Mouse (Mus musculus): ENCODE measurements around the gene Ifit1bl2. TPM values are rescaled to one million over a fixed set of nuclear protein-coding genes. Genes with fewer than 3 reads are reported as not detected.
"Not testable (repeated sequence)": the region's sequence is repeated elsewhere in the genome, so short reads cannot be mapped to it uniquely, and the experiment has no call there.

Gene Ifit1bl2
- polyA plus RNA-seq, 1 experiment from 2014 or later, result 0.20 TPM

GRCm38 (mm10) chr19:34605472-34605871, 35.1 kb downstream of the Ifit1bl2 start:
- WGBS, result 91% methylated on average over 3 of the region's 3 CpGs
- ATAC-seq (replicated peaks), result no peak
- H3K27me3 ChIP-seq, result no peaks in the 10 kb centered on the region
- no peak overlapping the region for H3K27ac ChIP-seq (replicated peaks)
- no peak overlapping the region for H3K4me2 ChIP-seq (replicated peaks)
- no peak overlapping the region for H3K9ac ChIP-seq (replicated peaks)
- no peak overlapping the region for H3K4me3 ChIP-seq
- no peaks in the 10 kb centered on the region for H3K36me3 ChIP-seq
- H3K9me3 ChIP-seq, result no peaks in the 10 kb centered on the region
- H3K4me1 ChIP-seq, result 0 out of 2 replicates have a peak, but pooled peaks cover 3% of the 10 kb centered on the region

- not testable (repeated sequence) for H3K36me3 ChIP-seq; H3K27me3 ChIP-seq; ATAC-seq (replicated peaks); H3K9ac ChIP-seq (replicated peaks); H3K4me2 ChIP-seq (replicated peaks); H3K27ac ChIP-seq (replicated peaks); H3K4me3 ChIP-seq; H3K4me1 ChIP-seq; H3K9me3 ChIP-seq
- WGBS, result 44% methylated on average over 1 of the region's 1 CpGs
Measured at GRCm38 (mm10) chr19:34601888-34602287, 38.7 kb downstream of the Ifit1bl2 start, which contains the start of gene Ifit1bl1. Gene Ifit1bl1, minus strand, starts transcription at chr19:34601956.

- not testable (repeated sequence) for H3K4me2 ChIP-seq (replicated peaks); ATAC-seq (replicated peaks); H3K9me3 ChIP-seq; H3K36me3 ChIP-seq; H3K9ac ChIP-seq (replicated peaks); H3K27me3 ChIP-seq; H3K4me1 ChIP-seq; H3K27ac ChIP-seq (replicated peaks); H3K4me3 ChIP-seq
Measured at GRCm38 (mm10) chr19:34599250-34599649, 41.3 kb downstream of the Ifit1bl2 start.

- H3K4me1 ChIP-seq, result 0 out of 2 replicates have a peak, but pooled peaks cover 3% of the 10 kb centered on the region
- no peaks in the 10 kb centered on the region for H3K27me3 ChIP-seq
- no peak overlapping the region for H3K27ac ChIP-seq (replicated peaks)
- H3K9me3 ChIP-seq, result no peaks in the 10 kb centered on the region
- ATAC-seq (replicated peaks), result peak; percentile 72; the same call in 1 of the 2 replicates
- H3K4me2 ChIP-seq (replicated peaks), result no peak overlapping the region
- no peak overlapping the region for H3K9ac ChIP-seq (replicated peaks)
- 67% methylated on average over 2 of the region's 2 CpGs for WGBS
- no peaks in the 10 kb centered on the region for H3K36me3 ChIP-seq
- no peak overlapping the region for H3K4me3 ChIP-seq
Measured at GRCm38 (mm10) chr19:34598341-34598740, 42.2 kb downstream of the Ifit1bl2 start.

GRCm38 (mm10) chr19:34596811-34597210, 43.7 kb downstream of the Ifit1bl2 start:
- Histone ChIP-seq H3K9ac (replicated peaks) (no peak overlapping the region), H3K4me1 (0 out of 2 replicates have a peak, but pooled peaks cover 3% of the 10 kb centered on the region), H3K27ac (replicated peaks) (no peak overlapping the region), H3K9me3 (no peaks in the 10 kb centered on the region), H3K36me3 (no peaks in the 10 kb centered on the region), H3K27me3 (no peaks in the 10 kb centered on the region), H3K4me3 (no peak overlapping the region), H3K4me2 (replicated peaks) (no peak overlapping the region)
- ATAC-seq (replicated peaks), result no peak

- H3K4me1 ChIP-seq; ATAC-seq (replicated peaks): not testable (repeated sequence)
Measured at GRCm38 (mm10) chr19:34594523-34594922, 46.0 kb downstream of the Ifit1bl2 start.

GRCm38 (mm10) chr19:34593456-34593855, 47.1 kb downstream of the Ifit1bl2 start:
- Histone ChIP-seq H3K9ac (replicated peaks) (no peak overlapping the region), H3K4me2 (replicated peaks) (no peak overlapping the region), H3K4me1 (0 out of 2 replicates have a peak, but pooled peaks cover 2% of the 10 kb centered on the region), H3K27ac (replicated peaks) (no peak overlapping the region), H3K4me3 (no peak overlapping the region), H3K36me3 (no peaks in the 10 kb centered on the region), H3K27me3 (no peaks in the 10 kb centered on the region), H3K9me3 (no peaks in the 10 kb centered on the region)
- 96% methylated on average over 2 of the region's 2 CpGs for WGBS
- ATAC-seq (replicated peaks), result no peak

More at GRCm38 (mm10) chr19:34594523-34594922, 46.0 kb downstream of the Ifit1bl2 start:
- H3K4me2 ChIP-seq (replicated peaks); H3K27ac ChIP-seq (replicated peaks); H3K36me3 ChIP-seq; H3K4me3 ChIP-seq; H3K9ac ChIP-seq (replicated peaks); H3K27me3 ChIP-seq; H3K9me3 ChIP-seq: not testable (repeated sequence)
- WGBS, result 75% methylated on average over 3 of the region's 3 CpGs

GRCm38 (mm10) chr19:34588959-34589358, 51.6 kb downstream of the Ifit1bl2 start:
- Histone ChIP-seq H3K9ac (replicated peaks) (no peak overlapping the region), H3K36me3 (no peaks in the 10 kb centered on the region), H3K9me3 (no peaks in the 10 kb centered on the region), H3K27ac (replicated peaks) (no peak overlapping the region), H3K4me3 (no peak overlapping the region), H3K4me1 (no peaks in the 10 kb centered on the region), H3K27me3 (no peaks in the 10 kb centered on the region), H3K4me2 (replicated peaks) (no peak overlapping the region)
- no peak for ATAC-seq (replicated peaks)

GRCm38 (mm10) chr19:34587898-34588692, 52.4 kb downstream of the Ifit1bl2 start:
- ATAC-seq (replicated peaks); H3K4me2 ChIP-seq (replicated peaks); H3K9ac ChIP-seq (replicated peaks); H3K36me3 ChIP-seq; H3K27me3 ChIP-seq; H3K9me3 ChIP-seq; H3K4me1 ChIP-seq; H3K4me3 ChIP-seq; H3K27ac ChIP-seq (replicated peaks): not testable (repeated sequence)
- WGBS, result 91% methylated on average over 7 of the region's 12 CpGs

GRCm38 (mm10) chr19:34585740-34586458, 54.6 kb downstream of the Ifit1bl2 start:
- not testable (repeated sequence) for H3K27ac ChIP-seq (replicated peaks); H3K4me3 ChIP-seq; H3K9ac ChIP-seq (replicated peaks); H3K9me3 ChIP-seq; H3K36me3 ChIP-seq; H3K4me1 ChIP-seq; H3K27me3 ChIP-seq; ATAC-seq (replicated peaks); H3K4me2 ChIP-seq (replicated peaks)
- WGBS, result 70% methylated on average over 5 of the region's 5 CpGs

- H3K9me3 ChIP-seq; H3K4me2 ChIP-seq (replicated peaks); H3K4me3 ChIP-seq; H3K9ac ChIP-seq (replicated peaks); H3K27ac ChIP-seq (replicated peaks); ATAC-seq (replicated peaks); H3K27me3 ChIP-seq; H3K4me1 ChIP-seq; H3K36me3 ChIP-seq: not testable (repeated sequence)
- WGBS, result 69% methylated on average over 2 of the region's 2 CpGs
Measured at GRCm38 (mm10) chr19:34583126-34583766, 57.3 kb downstream of the Ifit1bl2 start, which contains the start of gene Ifit3. Gene Ifit3, plus strand, starts transcription at chr19:34583531.

- H3K4me1 ChIP-seq; H3K9me3 ChIP-seq; H3K27ac ChIP-seq (replicated peaks); H3K36me3 ChIP-seq; ATAC-seq (replicated peaks); H3K4me2 ChIP-seq (replicated peaks); H3K27me3 ChIP-seq; H3K4me3 ChIP-seq; H3K9ac ChIP-seq (replicated peaks): not testable (repeated sequence)
- 76% methylated on average over 2 of the region's 2 CpGs for WGBS
Measured at GRCm38 (mm10) chr19:34582696-34583095, 57.8 kb downstream of the Ifit1bl2 start.
